Comparison of ENCODE assay signal across 29 mouse cellular contexts in genomic region chr4:136650261-136650660, GRCm38 (mm10). TPM values are rescaled to one million over a fixed set of nuclear protein-coding genes. Genes with fewer than 3 reads are reported as not detected.
A peak's percentile ranks its signal among the peaks of the same experiment; 100 is the strongest.
DNase-seq lines count a peak whose midpoint lies in the region; ATAC-seq and TF ChIP-seq lines count a peak whose summit lies in the region.
"Had no signal": no experiment of that assay in that cellular context is flagged by ENCODE, and none has a peak within 500 bp of the region (broad histone marks: within the 10 kb centered on the region; RNA-seq: fewer than 3 reads in every experiment).

No protein-coding gene starts in this region.

- TF ChIP-seq POLR2A in embryonic fibroblast, embryonic 13.5 days (IDR thresholded peaks at IDR 0.05; ENCODE audit: low read depth, low read length), result no peak

- 46% methylated on average over 8 of the region's 8 CpGs for WGBS in kidney, embryonic 14.5 days
- 79% methylated on average over 8 of the region's 8 CpGs for WGBS in midbrain, embryonic 12.5 days
- 77% methylated on average over 8 of the region's 8 CpGs for WGBS in midbrain, embryonic 10.5 days

- no peak for DNase-seq in kidney, adult 11 months
- no peak for DNase-seq in midbrain, embryonic 10.5 days (ENCODE audit: low spot score)
- peak; percentile 49 for DNase-seq in NIH3T3 (ENCODE audit: low read depth)
- DNase-seq: adrenal gland, postnatal 25 days; cerebellum, adult 8-10 months; cerebellum, postnatal 36 days; embryo, embryonic 11 days; gastrocnemius, postnatal 36 days; heart, adult 2 months; heart, postnatal 14 days; kidney, adult 8-10 months; liver, postnatal 0 days; thymus, adult 2 months; thymus, postnatal 4 days had no signal

- no peak overlapping the region for H3K4me2 ChIP-seq in kidney, embryonic 14.5 days (replicated peaks; ENCODE audit: low read depth, low read length)
- H3K4me2 ChIP-seq in midbrain, embryonic 12.5 days (replicated peaks), result no peak overlapping the region
- H3K4me2 ChIP-seq: hindbrain, embryonic 12.5 days had no signal

- no peak overlapping the region for H3K9ac ChIP-seq in kidney, embryonic 14.5 days (ENCODE audit: low read depth, low read length)
- no peak overlapping the region for H3K9ac ChIP-seq in midbrain, embryonic 12.5 days (replicated peaks)
- H3K9ac ChIP-seq: hindbrain, embryonic 12.5 days; liver, postnatal 0 days had no signal

- H3K36me3 ChIP-seq in kidney, embryonic 14.5 days (ENCODE audit: control insufficient read depth, insufficient read depth, low read length), result 0 out of 2 replicates have a peak, but pooled peaks cover under 1% of the 10 kb centered on the region
- peaks cover 34% of the 10 kb centered on the region for H3K36me3 ChIP-seq in midbrain, embryonic 12.5 days
- peaks cover 61% of the 10 kb centered on the region for H3K36me3 ChIP-seq in midbrain, embryonic 10.5 days
- H3K36me3 ChIP-seq: heart, embryonic 13.5 days had no signal

- no peak overlapping the region; the same call in 1 of the 2 replicates for H3K27ac ChIP-seq in kidney, embryonic 14.5 days (ENCODE audit: low read depth, low read length)
- 0 out of 2 replicates have a peak overlapping the region, but pooled peaks have one; percentile 39 for H3K27ac ChIP-seq in midbrain, embryonic 12.5 days (replicated peaks)
- no peak overlapping the region for H3K27ac ChIP-seq in midbrain, embryonic 10.5 days (replicated peaks)
- peak overlapping the region; percentile 89 for H3K27ac ChIP-seq in embryonic fibroblast, embryonic 13.5 days (ENCODE audit: insufficient read depth, low read length)
- H3K27ac ChIP-seq: heart, adult 2 months; heart, embryonic 13.5 days; hindbrain, embryonic 12.5 days; macrophage; stomach, postnatal 0 days had no signal

- TF ChIP-seq CTCF in embryonic fibroblast, embryonic 13.5 days (IDR thresholded peaks at IDR 0.05; ENCODE audit: borderline replicate concordance, insufficient read depth, low read length), result no peak

- peaks cover 4% of the 10 kb centered on the region; the same call in 1 of the 2 replicates for H3K9me3 ChIP-seq in kidney, embryonic 14.5 days (ENCODE audit: control insufficient read depth, low read length)
- H3K9me3 ChIP-seq in midbrain, embryonic 12.5 days, result peaks cover 6% of the 10 kb centered on the region; the same call in 1 of the 2 replicates
- H3K9me3 ChIP-seq in midbrain, embryonic 10.5 days (replicated peaks), result no peaks in the 10 kb centered on the region; the same call in 1 of the 2 replicates

- ATAC-seq in kidney, embryonic 14.5 days (ENCODE audit: low FRiP score, low TSS enrichment), result peak; percentile 30; the same call in 1 of the 2 replicates
- ATAC-seq in midbrain, embryonic 12.5 days (ENCODE audit: low FRiP score, low read depth), result no peak
- ATAC-seq in frontal cortex, adult (ENCODE audit: low TSS enrichment), result no peak
- ATAC-seq: forebrain, embryonic 16.5 days; liver, postnatal 0 days had no signal

- peaks cover 8% of the 10 kb centered on the region for H3K4me1 ChIP-seq in kidney, embryonic 14.5 days (ENCODE audit: control insufficient read depth, insufficient read depth, low read length)
- peaks cover 26% of the 10 kb centered on the region for H3K4me1 ChIP-seq in midbrain, embryonic 12.5 days
- H3K4me1 ChIP-seq in midbrain, embryonic 10.5 days, result peaks cover 39% of the 10 kb centered on the region
- no peaks in the 10 kb centered on the region for H3K4me1 ChIP-seq in embryonic fibroblast, embryonic 13.5 days (ENCODE audit: control insufficient read depth, insufficient read depth, low read length)

- no peak overlapping the region for H3K4me3 ChIP-seq in kidney, embryonic 14.5 days (ENCODE audit: low read length)
- no peak overlapping the region for H3K4me3 ChIP-seq in midbrain, embryonic 12.5 days
- H3K4me3 ChIP-seq in midbrain, embryonic 10.5 days, result no peak overlapping the region
- no peak overlapping the region for H3K4me3 ChIP-seq in embryonic fibroblast, embryonic 13.5 days (ENCODE audit: insufficient read depth, low read length)
- H3K4me3 ChIP-seq: erythroblast, embryonic 14.5 days; heart, adult 2 months; heart, embryonic 13.5 days; hindbrain, embryonic 12.5 days had no signal

- H3K27me3 ChIP-seq in kidney, embryonic 14.5 days (ENCODE audit: control insufficient read depth, insufficient read depth, low read length), result no peaks in the 10 kb centered on the region
- H3K27me3 ChIP-seq in midbrain, embryonic 12.5 days, result no peaks in the 10 kb centered on the region
- H3K27me3 ChIP-seq in midbrain, embryonic 10.5 days (ENCODE audit: low read depth, poor library complexity, severe bottlenecking), result no peaks in the 10 kb centered on the region
- H3K27me3 ChIP-seq: hindbrain, embryonic 12.5 days had no signal

RNA-seq across cellular contexts. Expression of gene Lactbl1, which starts 27.8 kb away (rescaled TPM):
- polyA plus RNA-seq in kidney, embryonic 14.5 days (2014; fragmentation: Nextera tagmentation; extraction: Ambion mirVana), result 0.14 TPM in 1 of 2 replicates, not detected in the other
- polyA plus RNA-seq in midbrain, embryonic 12.5 days (2016; fragmentation: Nextera tagmentation; extraction: Ambion mirVana), result 0.05 and 0.12 TPM in 2 replicates
- 0.06 TPM in 1 of 2 replicates, not detected in the other for polyA plus RNA-seq in midbrain, embryonic 10.5 days (2016; fragmentation: Nextera tagmentation; extraction: Ambion mirVana)
- not detected in 2 replicates for polyA plus RNA-seq in embryonic fibroblast, embryonic 13.5 days (2011; ENCODE audit: insufficient read length, low read depth, missing spikeins)
- polyA plus RNA-seq: heart, embryonic 13.5 days; limb, embryonic 11.5 days; liver, embryonic 11.5 days; liver, postnatal 0 days; lung, postnatal 0 days; macrophage; neural tube, embryonic 14.5 days; stomach, postnatal 0 days had no signal

RNA-seq across cellular contexts. Expression of gene Tex46, which starts 40.0 kb away (rescaled TPM):
- not detected in 2 replicates for polyA plus RNA-seq in kidney, embryonic 14.5 days (2014; fragmentation: Nextera tagmentation; extraction: Ambion mirVana)
- polyA plus RNA-seq in midbrain, embryonic 12.5 days (2016; fragmentation: Nextera tagmentation; extraction: Ambion mirVana), result not detected in 2 replicates
- not detected in 2 replicates for polyA plus RNA-seq in midbrain, embryonic 10.5 days (2016; fragmentation: Nextera tagmentation; extraction: Ambion mirVana)
- polyA plus RNA-seq in embryonic fibroblast, embryonic 13.5 days (2011; ENCODE audit: insufficient read length, low read depth, missing spikeins), result not detected in 2 replicates
- polyA plus RNA-seq: brain, embryonic 14.5 days; erythroblast, embryonic 14.5 days; forebrain, embryonic 16.5 days; heart, adult 2 months; heart, embryonic 13.5 days; hindbrain, embryonic 12.5 days; limb, embryonic 11.5 days; liver, embryonic 11.5 days; liver, postnatal 0 days; lung, postnatal 0 days; macrophage; neural tube, embryonic 14.5 days; stomach, postnatal 0 days; thymus, adult 2 months had no signal

RNA-seq across cellular contexts. Expression of gene Kdm1a, which starts 47.7 kb away (rescaled TPM):
- 60.9 and 69.9 TPM in 2 replicates for polyA plus RNA-seq in kidney, embryonic 14.5 days (2014; fragmentation: Nextera tagmentation; extraction: Ambion mirVana)
- polyA plus RNA-seq in midbrain, embryonic 12.5 days (2016; fragmentation: Nextera tagmentation; extraction: Ambion mirVana), result 113 and 128 TPM in 2 replicates
- polyA plus RNA-seq in midbrain, embryonic 10.5 days (2016; fragmentation: Nextera tagmentation; extraction: Ambion mirVana), result 51.4 and 55.2 TPM in 2 replicates
- polyA plus RNA-seq in embryonic fibroblast, embryonic 13.5 days (2011; ENCODE audit: insufficient read length, low read depth, missing spikeins), result 83.4 and 88.7 TPM in 2 replicates

Comparison
In these comparisons a context has a peak if more than half of its experiments do, and no peak if none do; other contexts are left out.
1. H3K27ac ChIP-seq: peak in midbrain, embryonic 12.5 days (single experiment) and embryonic fibroblast, embryonic 13.5 days (single experiment); none in kidney, embryonic 14.5 days (single experiment) and midbrain, embryonic 10.5 days (single experiment).